Mouse (Mus musculus) T-cell, adult 2 months (primary cell): Measurements from ENCODE around the gene Rpa1.
"Not testable (repeated sequence)": the region's sequence is repeated elsewhere in the genome, so short reads cannot be mapped to it uniquely, and the experiment has no call there.

Experiments used
- DNase-seq: peaks from one replicate; pipeline ENCODE4 v3.0.0; 2022; ENCODE audit warnings: low spot score

Rpa1 gene

DNA sequence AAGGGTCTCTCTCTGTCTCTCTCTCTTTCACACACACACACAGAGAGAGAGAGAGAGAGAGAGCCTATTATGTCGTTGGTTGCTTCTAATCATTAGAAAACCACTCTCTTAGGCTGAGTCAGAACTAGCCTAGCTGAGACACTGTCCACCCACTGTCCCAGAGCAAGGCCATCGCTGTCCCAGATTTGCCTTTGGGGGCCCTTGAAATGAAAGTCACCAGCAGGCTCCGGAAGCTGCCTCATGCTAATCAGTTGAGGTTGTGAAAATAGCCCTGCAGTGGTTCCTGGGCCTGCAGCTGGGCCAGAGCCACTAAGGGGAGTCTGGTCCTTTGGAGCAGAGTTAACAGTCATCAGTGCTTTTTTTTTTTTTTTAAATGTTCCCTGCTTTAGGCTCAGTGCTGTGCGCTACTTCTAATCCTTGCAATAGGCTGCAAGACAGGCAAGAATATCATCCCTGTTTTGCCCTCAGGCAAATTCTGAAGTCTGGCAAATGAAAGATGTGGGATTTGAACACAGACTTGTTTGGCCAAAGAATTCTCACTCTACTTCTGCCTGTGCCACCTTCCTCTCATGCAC lies 62.1 kb downstream of the Rpa1 start:
- DNase-seq: no peak

DNA sequence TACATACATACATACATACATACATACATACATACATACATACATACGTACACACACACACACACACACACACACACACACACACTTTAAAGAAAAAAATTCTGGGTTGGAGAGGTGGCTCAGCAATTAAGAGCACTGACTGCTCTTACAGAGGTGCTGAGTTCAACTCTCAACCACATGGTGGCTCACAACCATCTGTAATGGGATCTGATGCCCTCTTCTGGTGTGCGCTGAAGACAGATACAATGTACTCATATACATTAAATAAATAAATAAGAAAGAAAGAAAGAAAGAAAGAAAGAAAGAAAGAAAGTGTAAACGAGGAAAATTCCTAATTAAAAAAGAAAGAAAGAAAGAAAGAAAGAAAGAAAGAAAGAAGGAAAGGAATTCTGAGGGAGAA lies 64.3 kb downstream of the Rpa1 start:
- not testable (repeated sequence) for DNase-seq

GRCm38 (mm10) chr11:75282496-75283120 lies 65.5 kb downstream of the Rpa1 start:
- peak; percentile 88 for DNase-seq

GRCm38 (mm10) chr11:75281380-75282256 lies 66.5 kb downstream of the Rpa1 start:
- DNase-seq: peak; percentile 29

- no peak for DNase-seq
Observed at GRCm38 (mm10) chr11:75280435-75281001, 67.6 kb downstream of the Rpa1 start.

DNA sequence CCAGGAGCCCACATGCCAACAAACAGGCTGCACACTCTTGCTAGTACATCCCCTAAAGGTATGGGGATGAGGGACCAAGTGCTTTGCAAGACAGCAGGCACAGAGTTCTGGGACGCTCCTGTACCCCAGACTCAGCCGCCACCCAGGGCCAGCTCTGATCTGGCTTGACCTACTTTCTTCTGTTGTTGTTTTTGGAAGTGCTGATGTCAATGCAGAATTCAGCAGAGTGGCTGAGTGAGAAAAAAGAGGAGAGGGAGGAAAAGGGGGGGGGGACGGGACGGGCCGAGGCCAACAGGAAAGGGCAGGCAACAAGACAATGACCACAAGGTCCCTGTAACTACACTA lies 68.1 kb downstream of the Rpa1 start:
- no peak for DNase-seq

DNA sequence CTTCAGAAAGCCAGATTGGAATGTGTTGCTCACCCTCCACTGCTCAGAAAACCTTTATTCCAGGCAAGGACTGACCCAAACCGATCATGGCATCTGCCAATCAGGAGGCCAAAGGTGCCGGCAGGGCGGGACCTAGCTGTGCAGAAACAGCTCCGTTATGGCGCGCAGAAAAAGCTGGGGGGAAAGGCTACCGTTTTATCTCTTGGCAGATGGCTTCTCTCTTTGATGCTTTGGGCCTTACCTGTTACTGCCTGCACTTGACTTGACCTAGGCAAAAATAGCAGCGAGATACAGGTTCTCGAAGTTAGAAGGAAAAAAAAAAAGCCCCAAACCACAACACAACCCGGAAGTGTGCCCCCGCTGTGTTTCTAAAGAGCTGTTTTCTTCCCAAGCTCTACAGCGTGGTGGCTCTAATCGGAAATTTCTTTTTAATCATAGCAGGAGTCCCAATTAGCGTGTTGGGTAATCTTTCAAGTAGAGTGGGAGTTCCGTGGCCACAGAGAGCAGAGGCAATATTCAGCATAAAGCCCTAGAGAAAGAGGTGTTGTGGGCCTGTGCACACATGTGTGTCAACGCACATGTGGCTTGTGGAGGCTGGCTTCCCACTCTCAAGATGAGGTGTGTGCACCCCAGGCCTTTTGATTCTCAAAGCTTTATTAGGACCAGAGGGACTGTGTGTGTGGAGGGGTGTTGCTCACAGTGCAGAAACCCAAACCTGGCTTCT lies 68.6 kb downstream of the Rpa1 start:
- DNase-seq: peak; percentile 43

- no peak for DNase-seq
Observed at GRCm38 (mm10) chr11:75279013-75279341, 69.1 kb downstream of the Rpa1 start.

GRCm38 (mm10) chr11:75278115-75278514 lies 70.0 kb downstream of the Rpa1 start:
- no peak for DNase-seq

GRCm38 (mm10) chr11:75275035-75275434 lies 73.1 kb downstream of the Rpa1 start:
- DNase-seq: no peak

DNA sequence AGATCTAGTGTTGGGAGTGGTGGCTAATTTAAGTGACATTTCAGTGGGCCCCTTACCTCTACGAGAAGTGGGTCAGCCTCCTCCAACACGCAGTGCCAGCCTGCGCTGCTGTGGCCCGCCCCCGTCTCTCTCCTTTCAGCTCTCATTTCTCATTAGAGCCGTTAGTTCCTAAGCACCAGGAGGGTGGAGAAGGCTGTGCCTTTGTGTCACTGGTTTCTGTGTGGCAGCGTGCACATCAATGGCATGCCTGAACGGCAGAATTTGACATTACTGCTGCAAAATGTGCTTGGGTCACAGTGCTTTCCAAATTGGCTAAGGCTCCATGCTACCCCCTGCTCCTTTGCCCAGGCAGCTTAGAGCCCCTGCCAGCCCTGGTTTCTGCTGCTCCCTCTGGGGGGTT lies 74.7 kb downstream of the Rpa1 start:
- DNase-seq: no peak

- no peak for DNase-seq
Observed at GRCm38 (mm10) chr11:75270985-75271434, 77.1 kb downstream of the Rpa1 start.

DNA sequence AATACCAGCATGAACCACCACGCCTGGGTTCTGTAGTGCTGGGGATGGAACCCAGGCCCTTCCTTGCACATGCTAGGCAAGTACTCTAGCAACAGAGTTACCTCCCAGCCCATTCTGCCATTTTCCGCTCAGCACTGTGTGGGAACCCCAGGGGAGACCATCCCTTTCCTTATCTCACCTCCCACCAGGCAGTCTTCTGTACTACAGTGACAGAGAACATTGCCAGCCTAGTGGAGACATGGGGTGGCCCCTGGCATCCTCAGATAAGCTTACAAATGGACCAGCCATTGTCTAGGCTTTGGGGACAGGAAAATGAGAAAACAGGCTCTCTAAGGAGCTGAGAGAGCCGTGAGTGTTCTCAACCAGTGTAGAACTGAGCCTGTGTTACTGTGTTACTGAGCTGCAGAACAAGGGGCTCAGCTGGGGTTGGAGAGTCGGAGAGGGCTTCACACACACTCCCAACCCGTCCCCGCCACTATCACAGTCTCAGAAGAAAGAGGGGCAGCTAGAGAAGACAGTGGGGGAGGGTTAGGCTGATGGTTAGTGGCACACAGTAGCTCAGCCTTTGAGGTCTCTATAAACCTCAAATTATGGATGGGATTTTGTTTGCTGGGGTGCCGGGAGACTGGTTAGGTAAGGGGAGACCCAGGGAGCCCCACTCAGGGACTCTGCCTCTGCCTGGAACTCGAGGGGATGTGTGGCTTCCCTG lies 77.7 kb downstream of the Rpa1 start:
- no peak for DNase-seq

DNA sequence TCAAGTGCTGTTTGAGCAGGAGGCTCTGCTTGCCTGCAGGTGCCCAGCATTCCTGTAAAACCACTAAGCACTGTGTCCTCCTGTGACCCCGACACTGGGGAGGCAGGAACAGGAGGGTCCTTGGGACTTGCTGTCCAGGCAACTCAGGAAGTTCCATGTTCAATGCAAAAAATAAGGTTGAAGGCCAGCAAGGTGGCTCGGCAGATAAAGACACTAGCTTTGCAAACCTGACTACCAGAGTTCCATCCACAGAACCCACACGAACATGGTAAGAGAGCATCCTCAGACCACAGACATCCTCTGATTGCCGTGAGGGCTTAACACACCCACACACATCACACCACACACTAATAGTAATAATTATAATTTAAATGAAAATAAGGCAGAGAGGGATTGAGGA lies 78.9 kb downstream of the Rpa1 start:
- DNase-seq: no peak

DNA sequence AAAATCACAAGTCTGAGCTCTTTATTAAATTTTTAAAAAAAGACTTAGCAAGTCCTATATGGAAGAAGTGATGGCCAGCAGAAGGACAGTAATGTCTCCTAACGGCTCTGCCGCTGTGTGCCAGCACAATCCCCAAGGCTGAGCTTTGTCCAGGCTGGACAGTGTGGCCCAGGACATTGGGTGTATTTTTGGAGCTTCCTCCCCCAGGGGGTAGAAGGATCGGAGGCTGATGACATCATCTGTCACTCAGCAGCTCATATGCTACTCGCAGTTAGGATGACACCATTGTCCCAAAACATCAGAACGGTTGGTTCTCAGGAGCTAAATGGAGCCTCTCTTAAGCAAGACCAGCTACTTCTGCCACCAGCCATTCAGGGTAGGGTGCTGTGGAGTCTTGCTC lies 79.6 kb downstream of the Rpa1 start:
- no peak for DNase-seq

DNA sequence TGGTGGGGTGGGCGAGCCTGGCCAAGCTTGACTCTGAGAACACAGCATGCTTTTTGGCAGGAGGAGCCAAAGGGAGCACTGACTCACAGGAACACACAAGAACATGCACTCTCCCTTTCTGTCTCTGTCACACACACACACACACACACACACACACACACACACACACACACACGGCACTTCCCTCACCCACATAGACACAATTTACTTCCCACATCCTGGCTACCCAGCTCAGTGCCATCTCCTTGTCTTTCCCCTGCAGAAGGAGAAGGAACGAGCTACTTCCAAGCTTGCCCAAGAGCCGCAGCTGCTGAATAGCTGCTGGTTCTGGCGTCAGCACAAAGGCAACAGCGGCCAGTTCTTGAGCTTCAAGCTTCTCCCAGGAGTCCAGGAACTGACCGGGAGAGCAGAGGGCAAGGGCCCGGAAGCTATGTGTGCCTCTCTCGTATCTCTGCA lies 80.3 kb downstream of the Rpa1 start:
- no peak for DNase-seq

GRCm38 (mm10) chr11:75265545-75265944 lies 82.6 kb downstream of the Rpa1 start:
- no peak for DNase-seq

- no peak for DNase-seq
Observed at GRCm38 (mm10) chr11:75264550-75264949, 83.6 kb downstream of the Rpa1 start.

GRCm38 (mm10) chr11:75263964-75264312 lies 84.2 kb downstream of the Rpa1 start:
- no peak for DNase-seq

DNA sequence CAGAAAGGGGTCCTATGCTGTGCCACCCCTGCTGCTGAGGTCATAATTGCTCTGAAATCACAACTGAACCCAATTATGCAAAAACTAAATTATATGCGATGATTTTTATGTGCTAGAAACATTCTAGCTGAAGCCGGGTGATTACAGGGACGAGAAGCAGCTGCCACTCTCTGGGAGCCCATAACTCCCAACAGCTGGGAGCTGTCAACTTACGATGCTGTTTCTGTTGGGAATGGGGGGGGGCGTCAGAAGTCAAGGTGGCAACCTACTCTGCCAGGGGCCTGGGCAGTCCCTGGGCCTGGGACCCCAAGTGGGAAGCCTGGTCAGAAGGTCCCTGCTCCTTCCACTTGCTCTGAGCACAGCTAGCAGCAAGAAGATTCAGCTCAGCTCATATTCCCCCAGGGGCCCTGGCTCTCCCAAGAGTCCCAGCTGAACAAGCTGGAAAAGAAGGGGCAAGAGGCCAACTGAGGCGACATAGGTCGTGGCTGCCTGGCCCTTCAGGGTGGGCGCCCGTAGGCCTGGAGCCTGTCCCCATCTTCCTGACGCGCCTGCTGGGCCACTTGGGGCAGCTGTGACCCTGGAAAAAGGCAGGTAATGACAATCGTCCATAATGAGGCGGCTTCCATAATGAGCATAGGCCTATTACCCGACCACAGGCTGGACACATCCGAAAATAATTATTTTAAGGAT lies 84.7 kb downstream of the Rpa1 start:
- no peak for DNase-seq

GRCm38 (mm10) chr11:75262791-75263190 lies 85.3 kb downstream of the Rpa1 start:
- DNase-seq: no peak
